Mouse (Mus musculus): ENCODE measurements at regions not wholly inside any gene's neighbourhood (a gene's known extent, or its start where the extent isn't known, plus 50 kb on each side); places are given as distances from the start of the nearest gene placed in this dataset.

- DNase-seq (ENCODE audit: low read depth, low spot score), result no peak
Observed at GRCm38 (mm10) chr10:109607121-109607520, 596.3 kb upstream of the Syt1 start.

DNA sequence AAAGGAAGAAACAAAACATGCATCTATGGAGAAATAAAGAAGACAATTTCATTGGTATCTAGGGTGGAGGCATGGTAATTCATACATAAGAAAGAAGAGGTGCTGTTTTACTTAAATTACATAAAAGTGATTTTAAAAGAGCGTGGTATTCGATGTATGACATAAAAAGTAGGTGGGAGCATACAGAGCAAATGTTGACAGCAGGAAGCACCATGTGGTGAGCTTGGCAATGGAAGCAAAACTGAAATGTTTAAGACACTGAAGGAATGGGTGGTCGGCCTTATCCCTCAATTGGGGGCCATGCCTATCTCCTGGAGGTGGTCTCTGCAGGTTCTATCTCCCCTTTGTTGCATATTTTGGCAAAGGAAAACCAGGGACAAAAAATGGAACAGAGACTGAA, 592.5 kb upstream of the Syt1 start:
- DNase-seq (ENCODE audit: low read depth, low spot score), result no peak

DNA sequence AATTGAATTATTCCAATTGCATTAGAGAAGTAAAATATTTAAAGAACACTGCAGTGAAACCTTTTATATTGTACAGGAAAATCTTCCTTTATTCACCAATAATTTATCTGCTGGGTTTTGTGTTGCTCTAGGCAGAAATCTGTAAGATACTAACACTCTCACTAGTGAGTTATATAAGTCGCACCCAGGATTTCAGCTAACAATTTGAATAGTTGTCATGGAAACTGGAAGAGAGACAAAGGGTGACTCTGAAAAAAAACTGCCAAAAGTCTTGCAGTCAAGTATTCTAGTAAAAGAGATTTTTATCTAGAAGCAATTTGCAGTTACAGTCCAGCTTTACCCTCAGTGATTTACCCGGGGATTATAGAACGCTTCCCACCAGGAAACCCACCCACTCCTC, 587.8 kb upstream of the Syt1 start:
- no peak for DNase-seq (ENCODE audit: low read depth, low spot score)

- DNase-seq (ENCODE audit: low read depth, low spot score), result no peak
Observed at GRCm38 (mm10) chr10:109573200-109573599, 562.4 kb upstream of the Syt1 start.

DNA sequence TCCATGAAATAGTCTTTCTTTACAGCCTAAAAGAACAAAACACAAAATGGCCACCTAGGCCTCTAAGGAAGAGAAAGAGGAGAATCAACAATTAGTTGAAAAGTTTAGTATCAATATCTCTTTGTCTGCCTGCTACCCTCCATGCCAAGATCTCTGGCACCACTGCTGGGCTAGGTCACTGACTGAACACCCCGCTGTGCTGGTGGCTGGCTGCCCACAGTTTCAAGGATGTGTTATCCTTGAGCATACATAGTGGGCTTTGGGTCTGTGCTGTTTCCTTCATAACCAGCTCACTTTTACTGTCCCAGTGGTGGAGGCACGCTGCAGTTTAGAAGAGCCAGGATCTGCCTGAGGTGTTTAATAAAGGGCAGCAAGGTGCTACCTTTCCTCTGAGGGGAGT, 559.0 kb upstream of the Syt1 start:
- DNase-seq (ENCODE audit: low read depth, low spot score), result no peak

GRCm38 (mm10) chr10:109566675-109567074, 555.9 kb upstream of the Syt1 start:
- DNase-seq (ENCODE audit: low read depth, low spot score), result no peak

GRCm38 (mm10) chr10:109561638-109562037, 550.9 kb upstream of the Syt1 start:
- DNase-seq (ENCODE audit: low read depth, low spot score), result no peak

GRCm38 (mm10) chr10:109561094-109561493, 550.3 kb upstream of the Syt1 start:
- DNase-seq (ENCODE audit: low read depth, low spot score), result no peak

GRCm38 (mm10) chr10:109543301-109543700, 532.5 kb upstream of the Syt1 start:
- no peak for DNase-seq (ENCODE audit: low read depth, low spot score)

GRCm38 (mm10) chr10:109540229-109540628, 529.4 kb upstream of the Syt1 start:
- no peak for DNase-seq (ENCODE audit: low read depth, low spot score)

DNA sequence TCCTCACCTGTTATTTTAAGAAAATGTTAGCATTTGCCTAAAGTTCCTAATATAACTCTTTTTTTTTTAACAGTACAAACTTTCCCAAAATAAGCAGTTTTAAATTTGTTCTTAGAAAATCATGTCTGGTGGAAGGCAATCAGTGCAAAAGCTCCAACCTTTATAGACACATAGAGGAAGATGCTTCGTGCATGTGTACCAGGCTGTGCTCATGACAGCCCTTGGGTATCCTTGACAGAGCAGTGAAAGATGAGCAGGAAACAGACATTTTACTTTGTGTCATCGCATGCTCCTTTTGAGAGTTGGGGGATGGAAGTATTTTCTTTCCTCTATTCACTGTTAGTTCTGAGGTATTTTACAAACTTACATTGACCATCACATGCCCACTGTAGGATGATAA, 517.3 kb upstream of the Syt1 start:
- no peak for DNase-seq (ENCODE audit: low read depth, low spot score)

DNA sequence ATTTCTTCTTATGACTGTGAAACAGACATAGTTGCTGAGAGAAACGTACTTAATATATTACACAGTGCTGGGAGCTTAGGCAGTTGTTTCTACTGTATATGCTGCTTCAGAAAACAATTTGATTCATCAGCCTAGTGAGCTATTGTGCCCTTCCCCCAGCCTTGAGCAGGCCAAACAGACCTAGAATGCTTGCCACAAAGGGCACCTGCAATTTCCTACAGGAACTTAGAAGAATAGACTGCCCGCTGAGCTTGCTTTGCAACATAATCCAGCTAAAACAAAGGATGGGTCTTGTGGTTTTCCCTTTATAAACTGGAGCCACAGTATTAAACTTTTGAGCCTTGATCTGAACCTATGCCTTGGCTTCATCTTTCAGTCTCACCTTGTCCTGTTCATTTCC, 510.9 kb upstream of the Syt1 start:
- DNase-seq (ENCODE audit: low read depth, low spot score), result no peak

- no peak for DNase-seq (ENCODE audit: low read depth, low spot score)
Observed at GRCm38 (mm10) chr10:109517664-109518063, 506.9 kb upstream of the Syt1 start.

DNA sequence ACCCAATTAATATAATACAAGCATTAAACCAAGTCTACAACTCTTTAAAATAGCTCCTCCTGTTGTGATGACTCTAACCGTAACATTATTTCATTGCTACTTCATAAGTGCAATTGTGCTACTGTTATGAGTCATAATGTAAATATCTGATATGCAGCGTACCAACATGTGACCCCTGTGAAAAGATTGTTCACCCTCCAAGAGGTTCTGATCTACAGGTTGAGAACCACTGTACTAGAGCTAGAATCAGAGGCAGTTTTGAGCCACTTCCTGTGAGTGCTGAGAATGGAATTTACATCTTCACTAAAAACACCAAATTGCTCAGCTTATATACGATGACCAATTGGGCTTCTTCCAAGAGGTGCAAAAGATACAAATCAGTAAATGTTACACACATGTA, 504.4 kb upstream of the Syt1 start:
- DNase-seq (ENCODE audit: low read depth, low spot score), result no peak

GRCm38 (mm10) chr10:109510917-109511715, 500.3 kb upstream of the Syt1 start:
- no peak for DNase-seq (ENCODE audit: low read depth, low spot score)

DNA sequence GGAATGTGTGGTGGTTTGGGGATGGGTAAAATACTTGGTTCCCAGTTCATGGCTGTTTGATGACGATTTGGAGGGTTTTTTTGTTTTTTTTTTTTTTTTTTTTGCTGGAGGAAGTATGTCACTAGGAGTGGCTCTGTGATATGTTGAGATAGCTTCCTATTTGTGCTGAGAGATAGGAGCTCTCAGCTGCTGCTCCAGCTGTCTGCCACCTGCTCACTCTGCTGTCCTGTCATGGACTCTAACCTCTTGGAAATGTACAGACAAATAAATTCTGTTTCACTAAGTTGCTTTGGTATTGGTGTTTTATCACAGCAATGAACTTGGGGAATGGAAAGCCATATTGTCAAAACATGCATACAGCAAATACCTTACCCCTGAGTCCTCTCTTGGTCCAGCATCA, 497.8 kb upstream of the Syt1 start:
- DNase-seq (ENCODE audit: low read depth, low spot score), result no peak

DNA sequence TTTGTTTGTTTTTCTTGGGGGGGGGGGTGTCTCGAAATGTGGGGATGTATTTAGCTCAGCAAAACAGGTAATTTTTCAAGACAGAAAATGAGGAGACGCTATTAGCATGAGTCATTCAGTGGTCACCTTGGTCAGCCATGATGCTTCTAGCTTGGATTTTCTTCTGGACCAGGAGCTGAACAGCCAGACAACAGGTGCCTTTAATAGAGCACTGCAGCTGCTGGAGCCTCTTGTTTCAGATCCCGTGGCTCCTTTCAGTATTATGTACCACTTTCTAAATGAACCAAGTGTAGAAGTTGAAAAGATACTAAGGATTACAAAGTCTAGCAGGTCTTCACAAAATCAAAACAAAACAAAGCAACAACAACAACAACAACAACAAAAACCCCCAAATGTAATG, 496.4 kb upstream of the Syt1 start:
- DNase-seq (ENCODE audit: low read depth, low spot score), result no peak

- DNase-seq (ENCODE audit: low read depth, low spot score), result no peak
Observed at GRCm38 (mm10) chr10:109504683-109505082, 493.9 kb upstream of the Syt1 start.

DNA sequence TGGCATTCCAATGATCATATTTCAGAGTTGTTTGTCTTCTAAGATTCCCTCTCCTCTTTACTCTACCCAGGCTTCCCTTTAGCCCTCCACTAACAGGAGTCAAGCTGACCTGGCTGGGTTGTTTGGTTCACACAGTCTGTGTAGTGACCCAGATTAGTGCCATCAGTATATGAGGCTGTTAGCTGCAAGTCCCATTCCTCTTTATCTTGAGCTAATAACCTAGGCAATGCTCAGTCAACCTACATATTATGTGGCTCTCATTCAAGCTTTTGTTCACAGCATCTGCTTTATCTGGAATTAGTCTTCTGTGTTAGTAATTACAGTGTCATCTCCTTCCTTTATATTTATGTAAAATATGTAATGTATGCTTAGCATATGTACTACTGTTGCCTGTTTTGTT, 490.1 kb upstream of the Syt1 start:
- no peak for DNase-seq (ENCODE audit: low read depth, low spot score)

- no peak for DNase-seq (ENCODE audit: low read depth, low spot score)
Observed at GRCm38 (mm10) chr10:109498301-109498700, 487.5 kb upstream of the Syt1 start.

GRCm38 (mm10) chr10:109496161-109496560, 485.4 kb upstream of the Syt1 start:
- no peak for DNase-seq (ENCODE audit: low read depth, low spot score)

DNA sequence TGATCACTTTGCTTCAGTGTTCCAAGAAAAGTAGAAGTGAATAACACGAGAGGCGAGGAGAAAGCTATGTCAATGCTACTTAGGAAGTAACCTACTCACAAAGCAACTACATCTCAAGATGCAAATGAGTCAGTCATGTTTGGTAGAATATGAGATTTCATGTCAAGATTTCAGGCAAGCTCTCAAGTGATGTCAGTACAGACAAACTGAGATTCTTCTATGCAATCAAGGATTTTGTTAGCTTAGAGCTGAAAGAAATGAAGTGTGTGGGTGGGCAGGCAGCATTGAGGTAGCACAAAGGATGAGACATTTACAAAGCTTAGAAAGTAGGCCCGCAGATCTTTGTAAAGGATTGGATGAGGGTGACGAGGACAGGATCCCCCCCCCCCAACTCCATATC, 480.0 kb upstream of the Syt1 start:
- no peak for DNase-seq (ENCODE audit: low read depth, low spot score)

- DNase-seq (ENCODE audit: low read depth, low spot score), result no peak
Observed at GRCm38 (mm10) chr10:109488000-109488399, 477.2 kb upstream of the Syt1 start.
